Mouse (Mus musculus): ENCODE results near the gene Smcr8.

DNA sequence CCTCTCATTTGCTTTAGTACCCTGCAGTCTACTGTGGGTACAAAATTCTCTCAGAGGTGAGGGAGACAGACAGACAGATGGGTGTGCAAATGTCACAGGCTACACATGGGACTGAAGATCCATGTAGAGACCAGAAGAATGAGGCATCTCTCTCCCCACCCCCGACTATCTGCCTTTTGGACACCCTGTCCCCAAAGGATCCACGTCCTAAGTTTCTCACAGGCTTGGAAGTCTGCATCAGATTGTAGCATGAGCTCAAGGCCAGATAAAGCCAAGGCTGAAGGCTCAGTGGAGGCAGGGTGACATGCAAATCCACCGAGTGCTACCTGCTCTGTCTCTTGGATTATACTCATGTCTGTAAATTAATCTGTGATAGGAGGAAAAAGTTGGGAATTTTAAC, 40.8 kb upstream of the Smcr8 start:
- TF ChIP-seq POLR2A (IDR thresholded peaks at IDR 0.05; ENCODE audit: low read depth, low read length) = no peak
- no peak for TF ChIP-seq CTCF (conservative IDR thresholded peaks at IDR 0.05; ENCODE audit: insufficient read depth, insufficient read length, low read depth, low read length)

All from kidney, adult 2 months (tissue).